Mouse (Mus musculus): ENCODE measurements around the gene Tspan9. TPM values are rescaled to one million over a fixed set of nuclear protein-coding genes. Genes with fewer than 3 reads are reported as not detected.

Gene Tspan9
- polyA plus RNA-seq, 1 experiment from 2014 or later: 127 TPM

DNA sequence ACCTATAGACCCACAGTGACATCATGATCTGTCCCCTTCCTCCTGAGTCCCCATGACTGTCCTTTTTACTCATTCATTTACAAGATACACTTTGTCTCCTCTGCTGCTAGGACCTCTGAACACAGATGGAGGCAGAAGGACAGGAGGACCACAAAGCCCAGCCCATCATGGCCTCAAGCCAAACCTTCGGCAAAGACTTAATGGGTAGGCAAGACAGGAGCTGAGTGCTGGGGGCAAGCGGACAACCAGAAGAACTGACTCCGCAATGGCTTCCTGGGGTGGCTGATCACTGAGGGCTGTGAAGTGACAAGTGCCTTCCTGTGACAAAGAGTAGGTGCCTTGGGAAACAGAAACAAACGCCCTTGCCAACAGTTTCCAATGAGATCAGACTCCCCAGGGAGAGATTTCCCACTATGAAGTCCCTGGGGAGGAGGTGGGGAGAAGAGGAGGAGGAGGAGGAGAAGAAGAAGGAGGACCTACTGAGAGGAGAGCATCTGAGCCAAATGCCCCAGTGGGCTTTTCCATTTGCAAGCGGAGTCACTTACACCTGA lies 67.9 kb downstream of the Tspan9 start:
- no peak overlapping the region for H3K4me3 ChIP-seq
- peak overlapping the region; percentile 82 for H3K27ac ChIP-seq (replicated peaks)
- no peaks in the 10 kb centered on the region for H3K9me3 ChIP-seq
- H3K4me1 ChIP-seq: peaks cover 94% of the 10 kb centered on the region
- H3K36me3 ChIP-seq: peaks cover 9% of the 10 kb centered on the region; the same call in 1 of the 2 replicates
- 0 out of 2 replicates have a peak overlapping the region, but pooled peaks have one; percentile 0 for H3K4me2 ChIP-seq
- peak overlapping the region; percentile 1; the same call in 1 of the 2 replicates for H3K9ac ChIP-seq
- H3K27me3 ChIP-seq (replicated peaks): no peaks in the 10 kb centered on the region
- ATAC-seq (ENCODE audit: extremely low read depth, insufficient number of reproducible peaks, low FRiP score, low TSS enrichment): no peak
- WGBS: 42% methylated on average over 5 of the region's 5 CpGs

DNA sequence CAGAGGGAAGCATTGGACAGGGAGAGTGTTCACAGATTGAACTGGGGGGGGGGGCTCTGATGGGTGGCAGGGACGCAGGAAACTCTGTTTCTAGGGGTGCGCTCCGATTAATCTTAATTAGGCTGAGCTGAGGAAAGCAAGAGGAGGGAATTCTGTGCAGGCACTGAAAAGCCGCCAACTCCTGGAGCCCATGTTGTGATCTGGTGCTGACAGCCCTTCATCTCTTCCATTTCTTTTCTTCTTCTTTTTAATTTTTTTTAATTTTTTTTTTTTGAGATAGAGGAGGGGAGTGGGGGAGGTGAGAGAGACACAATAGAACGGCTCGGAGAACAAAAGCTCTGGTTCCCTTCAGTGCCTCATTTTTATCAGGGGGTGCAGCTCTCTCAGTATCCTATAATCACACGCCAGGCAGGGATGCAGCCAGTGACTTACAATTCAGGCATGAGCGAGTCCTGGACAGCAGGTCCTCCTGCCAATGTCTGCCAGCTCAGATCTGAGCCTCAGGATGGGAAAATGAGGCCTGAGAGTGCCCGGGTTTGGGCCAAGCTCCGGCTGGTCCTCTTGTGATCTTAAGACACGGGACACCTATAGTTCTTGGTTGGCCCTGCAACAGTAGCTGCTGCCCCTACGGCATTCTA lies 72.4 kb downstream of the Tspan9 start:
- no peaks in the 10 kb centered on the region for H3K9me3 ChIP-seq
- no peak for ATAC-seq (ENCODE audit: extremely low read depth, insufficient number of reproducible peaks, low FRiP score, low TSS enrichment)
- H3K27ac ChIP-seq (replicated peaks): peak overlapping the region; percentile 81
- WGBS: 59% methylated on average over 12 of the region's 12 CpGs
- H3K4me2 ChIP-seq: no peak overlapping the region
- no peak overlapping the region for H3K4me3 ChIP-seq
- no peaks in the 10 kb centered on the region for H3K27me3 ChIP-seq (replicated peaks)
- H3K36me3 ChIP-seq: peaks cover 3% of the 10 kb centered on the region; the same call in 1 of the 2 replicates
- H3K4me1 ChIP-seq: peaks cover 78% of the 10 kb centered on the region
- H3K9ac ChIP-seq: peak overlapping the region; percentile 60

DNA sequence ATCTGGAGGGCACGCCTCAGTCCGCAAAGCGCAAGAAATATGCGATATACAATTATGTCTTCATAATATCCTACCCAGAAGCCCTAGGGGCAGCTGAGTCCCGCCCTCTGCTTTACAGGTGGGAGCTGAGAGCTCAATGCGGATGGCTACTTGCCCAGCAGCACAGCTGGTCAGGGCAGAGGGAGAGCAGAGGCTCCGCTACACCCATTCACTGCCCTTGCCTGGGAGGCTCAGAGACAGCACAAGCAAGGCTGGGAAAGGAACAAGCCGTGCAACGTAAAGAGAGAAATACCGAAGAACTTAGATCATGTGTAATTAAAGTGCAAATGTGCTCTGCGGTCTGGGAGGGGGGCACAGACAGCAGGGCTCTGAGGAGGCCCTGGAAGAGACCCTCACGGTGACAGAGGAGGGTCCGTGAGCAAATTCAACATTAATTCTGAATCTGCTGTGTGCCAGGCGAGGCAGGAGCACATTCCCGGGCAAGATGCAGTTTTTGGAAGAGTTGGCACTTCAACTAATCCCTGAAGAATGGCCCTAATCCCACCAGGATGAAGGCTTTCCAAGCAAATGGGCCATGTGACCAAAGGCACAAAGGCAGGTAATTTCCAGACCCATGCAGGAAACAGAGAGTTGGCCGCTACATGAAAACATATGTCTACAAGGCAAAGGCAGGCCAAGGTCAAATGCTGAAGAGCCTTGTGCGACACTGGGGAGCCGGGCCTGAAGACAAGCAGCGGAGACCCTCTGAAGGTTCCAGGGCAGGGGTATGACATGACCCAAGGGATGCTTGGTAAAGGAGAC lies 73.1 kb downstream of the Tspan9 start:
- H3K9ac ChIP-seq: peak overlapping the region; percentile 60

DNA sequence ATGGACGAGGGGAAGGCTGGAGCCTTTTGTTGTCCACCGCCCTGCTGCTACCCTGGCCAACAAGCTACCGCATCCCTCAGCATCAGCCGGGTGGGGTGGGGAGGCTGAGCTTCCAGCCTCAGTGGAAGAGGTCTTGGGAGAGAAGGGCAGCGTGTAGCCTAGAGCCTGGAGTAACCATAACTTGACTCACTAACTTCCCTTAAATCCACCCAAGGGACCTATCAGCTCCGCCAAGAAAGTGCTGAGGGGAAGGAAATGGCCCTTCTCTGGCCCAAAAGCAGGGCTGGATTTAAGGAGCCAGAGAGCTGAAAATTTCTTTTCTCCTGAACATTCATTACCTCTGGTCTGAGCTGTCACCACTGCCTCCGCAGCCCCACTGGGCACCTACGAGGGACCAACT lies 75.2 kb downstream of the Tspan9 start:
- H3K4me2 ChIP-seq: no peak overlapping the region
- ATAC-seq (ENCODE audit: extremely low read depth, insufficient number of reproducible peaks, low FRiP score, low TSS enrichment): no peak
- WGBS: 78% methylated on average over 8 of the region's 8 CpGs
- H3K36me3 ChIP-seq: peaks cover 9% of the 10 kb centered on the region
- no peak overlapping the region for H3K27ac ChIP-seq (replicated peaks)
- peaks cover 67% of the 10 kb centered on the region for H3K4me1 ChIP-seq
- no peak overlapping the region for H3K9ac ChIP-seq
- H3K9me3 ChIP-seq: no peaks in the 10 kb centered on the region
- no peak overlapping the region for H3K4me3 ChIP-seq
- no peaks in the 10 kb centered on the region for H3K27me3 ChIP-seq (replicated peaks)

More for the DNA sequence above, 73.1 kb downstream of the Tspan9 start:
- 72% methylated on average over 19 of the region's 19 CpGs for WGBS
- Histone ChIP-seq H3K4me1 (peaks cover 78% of the 10 kb centered on the region), H3K4me2 (no peak overlapping the region), H3K27me3 (replicated peaks) (no peaks in the 10 kb centered on the region), H3K36me3 (peaks cover 3% of the 10 kb centered on the region; the same call in 1 of the 2 replicates), H3K9me3 (no peaks in the 10 kb centered on the region), H3K27ac (replicated peaks) (peak overlapping the region; percentile 81), H3K4me3 (no peak overlapping the region)
- ATAC-seq (ENCODE audit: extremely low read depth, insufficient number of reproducible peaks, low FRiP score, low TSS enrichment): no peak

DNA sequence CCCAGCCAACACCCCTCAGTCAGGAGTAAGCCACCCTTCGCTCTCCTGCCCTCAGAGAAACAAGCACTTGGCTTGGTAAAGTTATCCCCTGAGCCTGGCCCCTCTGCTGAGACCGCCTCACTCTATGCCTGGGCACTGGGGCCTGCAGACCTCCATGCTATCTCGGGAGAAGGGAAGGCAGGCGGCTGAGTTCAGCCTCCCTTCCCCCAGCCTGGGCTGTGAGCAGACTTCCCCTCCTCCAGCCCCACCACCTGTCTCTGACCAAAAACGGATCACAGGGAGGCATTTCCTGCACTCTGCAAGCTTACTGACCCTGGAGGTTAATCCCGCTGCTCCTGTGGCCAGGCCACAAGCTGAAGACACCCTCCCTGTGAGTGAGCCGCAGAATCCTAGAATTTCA lies 77.4 kb downstream of the Tspan9 start:
- H3K9ac ChIP-seq: peak overlapping the region; percentile 74
- peak overlapping the region; percentile 42 for H3K4me2 ChIP-seq
- H3K27ac ChIP-seq (replicated peaks): peak overlapping the region; percentile 94
- no peaks in the 10 kb centered on the region for H3K9me3 ChIP-seq
- ATAC-seq (ENCODE audit: extremely low read depth, insufficient number of reproducible peaks, low FRiP score, low TSS enrichment): peak; percentile 47; the same call in 1 of the 2 replicates
- peaks cover 23% of the 10 kb centered on the region for H3K36me3 ChIP-seq
- no peaks in the 10 kb centered on the region for H3K27me3 ChIP-seq (replicated peaks)
- no peak overlapping the region for H3K4me3 ChIP-seq
- H3K4me1 ChIP-seq: peaks cover 55% of the 10 kb centered on the region
- 10% methylated on average over 7 of the region's 7 CpGs for WGBS

DNA sequence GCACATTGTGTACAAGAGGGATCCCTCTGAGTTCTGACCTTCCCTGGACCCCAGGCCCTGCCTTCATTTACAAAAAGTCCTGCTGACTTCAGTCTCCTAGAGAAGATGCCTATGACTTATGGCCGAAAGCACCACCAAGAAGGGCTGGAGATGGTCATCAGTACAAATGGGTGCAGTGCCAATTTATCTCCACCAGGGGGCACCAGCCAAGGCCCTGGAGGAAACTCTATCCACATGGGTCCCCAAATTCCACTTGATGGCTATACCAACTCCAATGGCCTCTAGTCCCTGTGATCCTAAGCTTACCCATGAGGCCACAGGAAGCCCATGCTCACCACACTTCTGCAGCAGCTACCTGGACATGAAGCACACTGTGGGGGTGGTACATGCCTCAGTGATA lies 79.9 kb downstream of the Tspan9 start:
- no peak for ATAC-seq (ENCODE audit: extremely low read depth, insufficient number of reproducible peaks, low FRiP score, low TSS enrichment)
- Histone ChIP-seq H3K4me1 (peaks cover 46% of the 10 kb centered on the region), H3K9me3 (no peaks in the 10 kb centered on the region)

DNA sequence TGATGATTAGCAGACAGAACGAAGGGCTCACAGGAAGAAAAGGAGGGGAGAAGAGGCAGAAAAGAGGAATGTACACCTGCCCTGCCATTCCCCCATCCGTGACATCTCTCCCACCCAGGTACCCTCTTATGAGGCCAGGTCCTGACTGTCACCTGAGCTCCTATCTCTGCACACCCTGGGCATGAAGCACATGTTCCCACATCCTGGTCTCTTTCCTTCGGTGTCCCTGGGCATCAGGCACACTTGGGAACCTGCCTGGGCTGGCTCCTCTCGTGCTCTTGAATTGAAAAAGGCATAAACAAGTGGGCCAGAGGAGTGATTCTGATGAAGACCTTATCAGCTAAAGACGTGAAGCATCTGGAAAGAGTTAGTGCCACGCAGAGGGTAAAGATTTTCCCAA lies 80.6 kb downstream of the Tspan9 start:
- 69% methylated on average over 6 of the region's 6 CpGs for WGBS
- Histone ChIP-seq H3K27me3 (replicated peaks) (no peaks in the 10 kb centered on the region), H3K9ac (no peak overlapping the region), H3K4me1 (peaks cover 51% of the 10 kb centered on the region), H3K36me3 (peaks cover 31% of the 10 kb centered on the region), H3K27ac (replicated peaks) (no peak overlapping the region), H3K9me3 (no peaks in the 10 kb centered on the region), H3K4me3 (no peak overlapping the region), H3K4me2 (no peak overlapping the region)
- ATAC-seq (ENCODE audit: extremely low read depth, insufficient number of reproducible peaks, low FRiP score, low TSS enrichment): no peak

More for the DNA sequence above, 79.9 kb downstream of the Tspan9 start:
- H3K4me3 ChIP-seq: no peak overlapping the region
- H3K36me3 ChIP-seq: peaks cover 31% of the 10 kb centered on the region
- 93% methylated on average over 1 of the region's 1 CpGs for WGBS
- no peak overlapping the region for H3K4me2 ChIP-seq
- H3K9ac ChIP-seq: no peak overlapping the region
- no peak overlapping the region for H3K27ac ChIP-seq (replicated peaks)
- H3K27me3 ChIP-seq (replicated peaks): no peaks in the 10 kb centered on the region

DNA sequence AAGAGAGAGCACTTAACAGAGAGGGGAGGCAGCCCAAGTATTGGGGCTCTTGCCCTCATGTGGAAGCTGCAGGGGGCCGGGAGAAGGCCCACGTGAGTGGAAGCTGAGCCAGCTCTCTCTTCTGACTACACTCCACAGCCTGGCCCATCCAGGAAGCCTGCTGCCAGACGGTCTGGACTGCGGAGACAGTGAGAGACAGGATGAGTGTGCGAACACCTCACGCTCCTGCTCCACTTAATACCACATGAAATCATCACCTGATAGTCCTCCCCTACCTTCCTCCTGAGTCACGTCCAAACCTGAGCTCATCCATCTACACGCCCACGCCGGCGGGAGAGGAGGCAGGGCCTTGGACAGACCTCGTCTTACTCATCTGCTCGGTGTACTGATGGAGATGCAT lies 81.2 kb downstream of the Tspan9 start:
- Histone ChIP-seq H3K9ac (no peak overlapping the region), H3K4me2 (no peak overlapping the region), H3K36me3 (peaks cover 28% of the 10 kb centered on the region), H3K9me3 (no peaks in the 10 kb centered on the region), H3K27ac (replicated peaks) (no peak overlapping the region), H3K27me3 (replicated peaks) (no peaks in the 10 kb centered on the region), H3K4me3 (no peak overlapping the region), H3K4me1 (peaks cover 47% of the 10 kb centered on the region)
- 78% methylated on average over 13 of the region's 13 CpGs for WGBS
- ATAC-seq (ENCODE audit: extremely low read depth, insufficient number of reproducible peaks, low FRiP score, low TSS enrichment): no peak

DNA sequence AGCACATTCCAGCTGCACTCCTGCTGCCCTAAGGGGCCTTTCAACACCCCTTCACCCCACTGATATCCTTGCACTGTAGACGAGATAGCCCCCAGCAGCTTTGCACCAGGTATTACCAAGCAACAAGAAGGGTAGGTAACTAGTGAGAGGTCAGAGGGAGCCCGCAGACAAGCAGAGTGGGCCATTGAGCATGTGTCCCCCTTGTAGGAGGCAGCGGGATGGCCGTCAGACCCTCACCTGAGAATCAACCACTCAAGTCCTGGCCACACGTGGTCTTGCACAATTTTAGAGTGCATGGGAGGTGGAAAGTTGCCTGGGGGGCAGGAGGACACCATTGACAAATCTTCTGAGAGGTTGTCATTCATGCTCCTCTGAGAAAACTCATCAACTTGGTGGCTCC lies 82.1 kb downstream of the Tspan9 start:
- peaks cover 28% of the 10 kb centered on the region for H3K36me3 ChIP-seq
- no peaks in the 10 kb centered on the region for H3K27me3 ChIP-seq (replicated peaks)
- no peak overlapping the region for H3K9ac ChIP-seq
- no peak overlapping the region for H3K4me2 ChIP-seq
- WGBS: 59% methylated on average over 5 of the region's 5 CpGs
- H3K9me3 ChIP-seq: no peaks in the 10 kb centered on the region
- ATAC-seq (ENCODE audit: extremely low read depth, insufficient number of reproducible peaks, low FRiP score, low TSS enrichment): no peak
- H3K4me3 ChIP-seq: no peak overlapping the region
- H3K27ac ChIP-seq (replicated peaks): no peak overlapping the region
- H3K4me1 ChIP-seq: peaks cover 42% of the 10 kb centered on the region

DNA sequence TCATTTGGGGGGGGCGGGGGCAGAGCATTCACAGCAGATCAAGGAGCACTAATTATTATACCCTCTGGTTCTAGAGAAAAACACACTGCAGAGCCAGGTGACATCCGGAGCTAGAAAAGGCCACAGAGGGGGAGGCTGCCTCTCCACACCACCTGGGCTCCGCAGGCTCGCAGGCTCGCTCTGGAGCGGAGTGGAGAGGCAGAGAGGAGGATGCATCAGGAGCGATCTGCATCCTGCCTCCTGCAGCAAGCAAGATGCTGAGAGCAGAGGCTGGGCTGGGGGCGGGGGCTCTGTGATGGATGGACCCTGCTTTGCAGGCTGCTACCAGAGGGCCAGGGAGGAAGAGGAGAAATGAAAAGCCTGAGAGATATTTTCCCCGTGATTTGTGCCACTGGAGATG lies 84.8 kb downstream of the Tspan9 start:
- Histone ChIP-seq H3K4me2 (no peak overlapping the region), H3K36me3 (peaks cover 24% of the 10 kb centered on the region), H3K9ac (no peak overlapping the region), H3K27me3 (replicated peaks) (no peaks in the 10 kb centered on the region), H3K27ac (replicated peaks) (no peak overlapping the region), H3K9me3 (no peaks in the 10 kb centered on the region), H3K4me1 (peaks cover 50% of the 10 kb centered on the region), H3K4me3 (no peak overlapping the region)
- 48% methylated on average over 9 of the region's 9 CpGs for WGBS
- no peak for ATAC-seq (ENCODE audit: extremely low read depth, insufficient number of reproducible peaks, low FRiP score, low TSS enrichment)

DNA sequence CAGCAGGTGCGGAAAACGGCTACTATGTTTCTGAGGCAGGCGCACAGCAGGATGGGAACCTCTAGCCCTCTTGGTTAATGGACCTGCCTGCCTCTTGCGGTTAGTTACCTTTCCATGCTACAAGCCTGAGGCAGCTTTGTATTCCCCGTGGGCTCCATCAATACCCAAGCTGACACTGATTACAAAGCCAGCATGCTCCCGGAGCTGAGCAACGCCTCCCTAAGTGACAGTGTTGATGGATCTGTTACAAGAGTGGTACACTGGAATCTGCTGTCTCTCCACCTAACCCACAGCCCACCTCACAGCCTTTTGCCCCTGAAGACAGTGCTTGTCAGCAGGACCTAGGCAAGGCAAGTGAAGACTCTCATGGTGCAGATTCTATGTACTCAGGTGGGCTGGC lies 85.2 kb downstream of the Tspan9 start:
- no peak for ATAC-seq (ENCODE audit: extremely low read depth, insufficient number of reproducible peaks, low FRiP score, low TSS enrichment)
- no peaks in the 10 kb centered on the region for H3K9me3 ChIP-seq
- no peak overlapping the region for H3K4me3 ChIP-seq
- H3K9ac ChIP-seq: no peak overlapping the region
- H3K27ac ChIP-seq (replicated peaks): no peak overlapping the region
- H3K27me3 ChIP-seq (replicated peaks): no peaks in the 10 kb centered on the region
- H3K4me2 ChIP-seq: no peak overlapping the region
- 60% methylated on average over 7 of the region's 7 CpGs for WGBS
- H3K36me3 ChIP-seq: peaks cover 24% of the 10 kb centered on the region
- peaks cover 54% of the 10 kb centered on the region for H3K4me1 ChIP-seq

All from heart, embryonic 13.5 days (tissue).